Mouse (Mus musculus) gastrocnemius, postnatal 10 days (tissue): ENCODE data around the gene Zfyve19. TPM values are rescaled to one million over a fixed set of nuclear protein-coding genes. Genes with fewer than 3 reads are reported as not detected.

Experiments used
- DNase-seq: peaks from one replicate; pipeline ENCODE4 v3.0.0; 2021; ENCODE audit warnings: mixed read lengths
- long read RNA-seq, 2 experiments: library from polyadenylated mRNA; stranded (forward); transcript quantifications; one replicate each; pipeline ENCODE4 v2.0.0; 2021
- total RNA-seq, 2 experiments: library from RNA; stranded (reverse); gene quantifications; 2 replicates each; pipeline ENCODE4 v1.2.3; 2021

The Zfyve19 gene
- 10 to 100 TPM; 13.6 to 21.8 TPM for total RNA-seq
- long read RNA-seq, experiment 1, transcript Zfyve19-201 (11 exons, 2,008 nt): major isoform, 5 of 18 reads
- long read RNA-seq, experiment 1, partial matches to known transcripts: 1 of 18 reads
- long read RNA-seq, experiment 1, other reads (novel, unspliced or antisense): 12 of 18 reads
- long read RNA-seq, experiment 2, transcript Zfyve19-201 (11 exons, 2,008 nt): major isoform, 13 of 22 reads
- long read RNA-seq, experiment 2, partial matches to known transcripts: 1 of 22 reads
- long read RNA-seq, experiment 2, other reads (novel, unspliced or antisense): 8 of 22 reads

GRCm38 (mm10) chr2:119208344-119209175 is at the start of gene Zfyve19, which contains the start of gene Dnajc17:
Gene Zfyve19, plus strand, starts transcription at chr2:119208617.
Gene Dnajc17, minus strand, starts transcription at chr2:119208795.
- peak; percentile 89 for DNase-seq

GRCm38 (mm10) chr2:119161247-119161646 is 47.2 kb upstream of the Zfyve19 start:
- DNase-seq: no peak

- DNase-seq: no peak
Observed at GRCm38 (mm10) chr2:119163135-119163534, 45.3 kb upstream of the Zfyve19 start.

- no peak for DNase-seq
Observed at GRCm38 (mm10) chr2:119163999-119164398, 44.4 kb upstream of the Zfyve19 start.

- DNase-seq: no peak
Observed at GRCm38 (mm10) chr2:119165401-119165800, 43.0 kb upstream of the Zfyve19 start.

- peak; percentile 54 for DNase-seq
Observed at GRCm38 (mm10) chr2:119166901-119167865, 41.2 kb upstream of the Zfyve19 start, which contains the start of gene Gchfr. Gene Gchfr, plus strand, starts transcription at chr2:119167773.

GRCm38 (mm10) chr2:119167866-119168256 is 40.6 kb upstream of the Zfyve19 start:
- DNase-seq: no peak

- DNase-seq: no peak
Observed at GRCm38 (mm10) chr2:119170282-119170681, 38.1 kb upstream of the Zfyve19 start.

GRCm38 (mm10) chr2:119171574-119171973 is 36.8 kb upstream of the Zfyve19 start:
- DNase-seq: no peak

- DNase-seq: no peak
Observed at GRCm38 (mm10) chr2:119172446-119172845, 36.0 kb upstream of the Zfyve19 start.

GRCm38 (mm10) chr2:119172862-119173576 is 35.4 kb upstream of the Zfyve19 start:
- DNase-seq: peak; percentile 64

GRCm38 (mm10) chr2:119173991-119174651 is 34.3 kb upstream of the Zfyve19 start, which contains the start of gene Gm14137:
Gene Gm14137, plus strand, starts transcription at chr2:119174509.
- no peak for DNase-seq

GRCm38 (mm10) chr2:119174866-119175265 is 33.6 kb upstream of the Zfyve19 start:
- no peak for DNase-seq

- no peak for DNase-seq
Observed at GRCm38 (mm10) chr2:119175614-119176013, 32.8 kb upstream of the Zfyve19 start.

- DNase-seq: no peak
Observed at GRCm38 (mm10) chr2:119176761-119177160, 31.7 kb upstream of the Zfyve19 start.

GRCm38 (mm10) chr2:119177384-119177939 is 31.0 kb upstream of the Zfyve19 start:
- no peak for DNase-seq

GRCm38 (mm10) chr2:119182914-119183313 is 25.5 kb upstream of the Zfyve19 start:
- DNase-seq: no peak

GRCm38 (mm10) chr2:119189029-119189710 is 19.2 kb upstream of the Zfyve19 start:
- DNase-seq: peak; percentile 92

- DNase-seq: no peak
Observed at GRCm38 (mm10) chr2:119190969-119191368, 17.4 kb upstream of the Zfyve19 start.

- DNase-seq: peak; percentile 48
Observed at GRCm38 (mm10) chr2:119194140-119194539, 14.3 kb upstream of the Zfyve19 start.
